Mouse (Mus musculus): ENCODE data around the gene Il1f10.

DNA sequence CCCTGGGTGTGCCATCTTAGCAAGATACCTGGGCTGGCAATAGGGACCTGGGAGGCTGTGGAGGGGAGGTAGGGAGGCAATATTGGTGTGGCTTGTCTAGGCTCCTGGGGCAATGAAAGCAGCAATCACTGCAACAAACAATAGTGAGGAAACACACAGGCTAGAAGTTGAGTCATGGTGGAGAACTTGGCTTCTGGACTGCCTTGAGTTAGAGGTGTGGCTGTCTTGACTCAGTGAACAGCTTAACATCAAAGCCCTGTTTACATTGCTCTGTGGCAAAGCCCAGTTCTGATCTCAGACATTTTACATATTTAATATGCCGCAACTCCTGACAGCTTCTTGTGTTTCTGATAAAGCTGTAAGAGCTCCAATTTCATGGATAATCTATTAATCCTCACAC, 23.5 kb upstream of the Il1f10 start:
- no peak for TF ChIP-seq CTCF (IDR thresholded peaks at IDR 0.05; ENCODE audit: low read depth, low read length)
- no peak for TF ChIP-seq POLR2A (IDR thresholded peaks at IDR 0.05; ENCODE audit: extremely low read depth, insufficient read depth, low read length)

Measured in liver, adult 2 months (tissue).